In the genomic region with DNA sequence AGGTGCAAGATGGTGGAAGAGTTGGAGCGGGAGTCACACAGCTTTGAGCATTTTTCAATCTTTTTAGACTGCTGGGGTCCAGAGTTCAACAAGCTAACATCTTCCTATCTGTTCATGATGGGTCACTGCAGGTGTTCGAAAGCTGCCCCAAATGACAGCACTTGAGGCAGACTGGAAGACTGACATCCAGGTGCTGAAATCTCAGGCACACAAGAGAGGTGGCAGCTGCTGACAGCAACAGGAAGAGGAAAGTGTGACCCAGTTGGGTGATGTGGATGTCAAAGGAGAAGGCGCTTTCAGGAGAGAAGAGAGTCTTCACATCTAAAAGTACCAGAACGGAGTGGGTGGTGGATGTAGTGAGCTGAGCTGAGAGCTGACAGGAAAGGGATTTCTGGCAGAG, we compare ENCODE assay signal across 10 mouse cellular contexts.
"Had no signal": no experiment of that assay in that cellular context is flagged by ENCODE, and none has a peak within 500 bp of the region (broad histone marks: within the 10 kb centered on the region; RNA-seq: fewer than 3 reads in every experiment).

No protein-coding gene starts in this region.

- ATAC-seq: intestine, embryonic 16.5 days; midbrain, embryonic 13.5 days had no signal

- H3K4me2 ChIP-seq: liver, embryonic 13.5 days; midbrain, embryonic 13.5 days had no signal

- H3K36me3 ChIP-seq: liver, embryonic 13.5 days; midbrain, embryonic 13.5 days had no signal

- H3K27me3 ChIP-seq: liver, embryonic 13.5 days; midbrain, embryonic 13.5 days had no signal

- H3K4me3 ChIP-seq: liver, embryonic 13.5 days; midbrain, embryonic 13.5 days had no signal

- H3K27ac ChIP-seq: kidney, postnatal 0 days; liver, embryonic 13.5 days; midbrain, embryonic 13.5 days had no signal

- H3K4me1 ChIP-seq: liver, embryonic 13.5 days; midbrain, embryonic 13.5 days had no signal

- H3K9ac ChIP-seq: liver, embryonic 13.5 days; midbrain, embryonic 13.5 days had no signal

- H3K9me3 ChIP-seq: liver, embryonic 13.5 days; midbrain, embryonic 13.5 days had no signal

- DNase-seq: kidney, adult 2 months; kidney, postnatal 25 days; left cerebral cortex, postnatal 4 days; liver, embryonic 13.5 days; lung, adult 2 months; lung, postnatal 14 days; lung, postnatal 4 days had no signal
